Mouse (Mus musculus): ENCODE data around the gene Zfp36l2. TPM values are rescaled to one million over a fixed set of nuclear protein-coding genes. Genes with fewer than 3 reads are reported as not detected.

Gene Zfp36l2
- polyA plus RNA-seq, 1 experiment from 2014 or later = 7.7 TPM

DNA sequence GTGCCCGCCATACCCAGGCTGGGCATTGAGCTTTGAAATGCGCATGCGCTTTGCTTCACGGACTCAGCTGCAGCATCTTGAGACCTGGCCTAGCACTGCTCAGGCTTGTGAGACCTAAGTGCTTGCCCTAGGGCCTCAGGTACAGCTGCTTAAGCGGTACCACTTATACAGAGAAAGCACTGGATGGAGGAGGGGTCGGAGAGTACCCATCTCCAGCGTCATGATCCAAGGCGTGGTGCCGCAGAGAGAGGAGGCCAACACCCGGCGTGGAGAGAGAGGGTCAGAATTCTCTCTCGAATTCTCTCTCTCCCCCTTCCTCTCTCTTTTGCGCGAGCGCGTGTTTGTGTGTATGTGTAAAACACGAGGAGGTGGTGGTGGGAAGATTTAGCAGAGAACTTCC is 12.6 kb downstream of the Zfp36l2 start:
- no peak overlapping the region for H3K4me2 ChIP-seq (ENCODE audit: low read depth, low read length)
- no peak overlapping the region for H3K4me3 ChIP-seq (ENCODE audit: low read length)
- WGBS = 97% methylated on average over 17 of the region's 17 CpGs
- no peaks in the 10 kb centered on the region for H3K27me3 ChIP-seq (ENCODE audit: control insufficient read depth, insufficient read depth, low read length)
- H3K9ac ChIP-seq (ENCODE audit: low read length) = no peak overlapping the region
- peaks cover 8% of the 10 kb centered on the region for H3K9me3 ChIP-seq (replicated peaks; ENCODE audit: control insufficient read depth, low read length)
- peaks cover 3% of the 10 kb centered on the region for H3K4me1 ChIP-seq (ENCODE audit: control insufficient read depth, insufficient read depth, low read length)
- no peak overlapping the region for H3K27ac ChIP-seq (ENCODE audit: low read length)
- ATAC-seq (replicated peaks; ENCODE audit: extremely low read depth, insufficient read depth, low FRiP score) = no peak
- no peaks in the 10 kb centered on the region for H3K36me3 ChIP-seq (ENCODE audit: control insufficient read depth, insufficient read depth)

DNA sequence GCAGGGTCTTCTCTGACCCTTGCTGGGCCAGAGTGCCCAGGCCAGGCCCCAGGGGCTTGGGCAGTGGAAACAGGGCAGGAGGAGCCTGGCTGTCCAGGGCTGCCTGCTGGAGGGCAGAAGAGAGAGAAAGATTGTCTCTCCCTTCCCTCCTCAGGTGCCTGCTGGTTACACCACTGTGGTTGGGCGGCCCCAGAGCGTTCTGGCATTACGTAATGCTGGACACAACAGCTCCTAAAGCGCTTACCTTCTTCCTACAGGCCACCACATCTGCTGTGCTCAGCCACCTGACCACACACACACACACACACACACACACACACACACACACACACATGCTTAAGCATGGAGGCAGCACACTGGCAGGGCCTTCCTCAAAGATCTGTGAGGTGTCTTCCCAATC is 20.4 kb downstream of the Zfp36l2 start:
- Histone ChIP-seq H3K9me3 (replicated peaks; ENCODE audit: control insufficient read depth, low read length) (no peaks in the 10 kb centered on the region), H3K4me3 (ENCODE audit: low read length) (no peak overlapping the region), H3K27me3 (ENCODE audit: control insufficient read depth, insufficient read depth, low read length) (no peaks in the 10 kb centered on the region), H3K27ac (ENCODE audit: low read length) (no peak overlapping the region), H3K9ac (ENCODE audit: low read length) (no peak overlapping the region), H3K4me2 (ENCODE audit: low read depth, low read length) (no peak overlapping the region), H3K4me1 (ENCODE audit: control insufficient read depth, insufficient read depth, low read length) (no peaks in the 10 kb centered on the region), H3K36me3 (ENCODE audit: control insufficient read depth, insufficient read depth) (no peaks in the 10 kb centered on the region)
- ATAC-seq (replicated peaks; ENCODE audit: extremely low read depth, insufficient read depth, low FRiP score) = no peak
- 83% methylated on average over 4 of the region's 4 CpGs for WGBS

GRCm38 (mm10) chr17:84166135-84166860 is 21.4 kb downstream of the Zfp36l2 start:
- ATAC-seq (replicated peaks; ENCODE audit: extremely low read depth, insufficient read depth, low FRiP score) = no peak
- 84% methylated on average over 9 of the region's 9 CpGs for WGBS
- H3K4me2 ChIP-seq (ENCODE audit: low read depth, low read length) = no peak overlapping the region
- no peaks in the 10 kb centered on the region for H3K9me3 ChIP-seq (replicated peaks; ENCODE audit: control insufficient read depth, low read length)
- no peak overlapping the region for H3K27ac ChIP-seq (ENCODE audit: low read length)
- peaks cover 8% of the 10 kb centered on the region for H3K4me1 ChIP-seq (ENCODE audit: control insufficient read depth, insufficient read depth, low read length)
- H3K36me3 ChIP-seq (ENCODE audit: control insufficient read depth, insufficient read depth) = no peaks in the 10 kb centered on the region
- H3K4me3 ChIP-seq (ENCODE audit: low read length) = no peak overlapping the region
- no peak overlapping the region for H3K9ac ChIP-seq (ENCODE audit: low read length)
- H3K27me3 ChIP-seq (ENCODE audit: control insufficient read depth, insufficient read depth, low read length) = no peaks in the 10 kb centered on the region

GRCm38 (mm10) chr17:84165735-84166134 is 22.0 kb downstream of the Zfp36l2 start:
- H3K36me3 ChIP-seq (ENCODE audit: control insufficient read depth, insufficient read depth) = no peaks in the 10 kb centered on the region
- 76% methylated on average over 3 of the region's 3 CpGs for WGBS

DNA sequence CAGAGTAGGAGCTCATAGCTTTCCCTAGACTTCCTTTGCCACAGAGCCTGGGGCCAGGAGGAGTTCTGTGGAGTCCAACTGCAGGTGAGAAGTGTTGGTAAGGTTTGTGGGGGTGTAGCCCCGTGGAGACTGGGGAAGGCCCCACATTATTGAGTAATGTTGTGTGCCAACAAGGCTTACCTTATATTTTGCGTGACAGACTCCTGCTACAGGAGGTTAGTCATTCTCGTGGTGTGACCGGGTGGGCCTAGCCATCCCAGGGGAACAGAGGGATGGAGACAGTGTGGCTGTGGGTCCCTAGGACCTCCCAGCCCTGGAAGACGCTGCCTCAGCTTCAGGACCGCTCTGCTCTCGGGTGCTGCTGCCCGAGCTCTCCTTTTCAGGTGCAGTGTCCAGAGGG is 23.6 kb downstream of the Zfp36l2 start:
- WGBS = 84% methylated on average over 8 of the region's 8 CpGs

More at GRCm38 (mm10) chr17:84165735-84166134, 22.0 kb downstream of the Zfp36l2 start:
- Histone ChIP-seq H3K9me3 (replicated peaks; ENCODE audit: control insufficient read depth, low read length) (no peaks in the 10 kb centered on the region), H3K27me3 (ENCODE audit: control insufficient read depth, insufficient read depth, low read length) (no peaks in the 10 kb centered on the region), H3K9ac (ENCODE audit: low read length) (no peak overlapping the region), H3K27ac (ENCODE audit: low read length) (no peak overlapping the region), H3K4me1 (ENCODE audit: control insufficient read depth, insufficient read depth, low read length) (peaks cover 14% of the 10 kb centered on the region), H3K4me2 (ENCODE audit: low read depth, low read length) (no peak overlapping the region), H3K4me3 (ENCODE audit: low read length) (no peak overlapping the region)
- no peak for ATAC-seq (replicated peaks; ENCODE audit: extremely low read depth, insufficient read depth, low FRiP score)

GRCm38 (mm10) chr17:84163066-84163785 is 24.5 kb downstream of the Zfp36l2 start:
- no peak for ATAC-seq (replicated peaks; ENCODE audit: extremely low read depth, insufficient read depth, low FRiP score)
- Histone ChIP-seq H3K36me3 (ENCODE audit: control insufficient read depth, insufficient read depth) (no peaks in the 10 kb centered on the region), H3K27me3 (ENCODE audit: control insufficient read depth, insufficient read depth, low read length) (no peaks in the 10 kb centered on the region), H3K9me3 (replicated peaks; ENCODE audit: control insufficient read depth, low read length) (no peaks in the 10 kb centered on the region), H3K4me1 (ENCODE audit: control insufficient read depth, insufficient read depth, low read length) (peaks cover 15% of the 10 kb centered on the region), H3K9ac (ENCODE audit: low read length) (no peak overlapping the region), H3K4me3 (ENCODE audit: low read length) (no peak overlapping the region), H3K27ac (ENCODE audit: low read length) (peak overlapping the region; percentile 50), H3K4me2 (ENCODE audit: low read depth, low read length) (no peak overlapping the region)
- 74% methylated on average over 12 of the region's 12 CpGs for WGBS

More for the DNA sequence above, 23.6 kb downstream of the Zfp36l2 start:
- no peak overlapping the region for H3K9ac ChIP-seq (ENCODE audit: low read length)
- H3K9me3 ChIP-seq (replicated peaks; ENCODE audit: control insufficient read depth, low read length) = no peaks in the 10 kb centered on the region
- no peak overlapping the region for H3K27ac ChIP-seq (ENCODE audit: low read length)
- H3K4me3 ChIP-seq (ENCODE audit: low read length) = no peak overlapping the region
- peaks cover 14% of the 10 kb centered on the region for H3K4me1 ChIP-seq (ENCODE audit: control insufficient read depth, insufficient read depth, low read length)
- no peak for ATAC-seq (replicated peaks; ENCODE audit: extremely low read depth, insufficient read depth, low FRiP score)
- no peaks in the 10 kb centered on the region for H3K36me3 ChIP-seq (ENCODE audit: control insufficient read depth, insufficient read depth)
- H3K4me2 ChIP-seq (ENCODE audit: low read depth, low read length) = no peak overlapping the region
- no peaks in the 10 kb centered on the region for H3K27me3 ChIP-seq (ENCODE audit: control insufficient read depth, insufficient read depth, low read length)

DNA sequence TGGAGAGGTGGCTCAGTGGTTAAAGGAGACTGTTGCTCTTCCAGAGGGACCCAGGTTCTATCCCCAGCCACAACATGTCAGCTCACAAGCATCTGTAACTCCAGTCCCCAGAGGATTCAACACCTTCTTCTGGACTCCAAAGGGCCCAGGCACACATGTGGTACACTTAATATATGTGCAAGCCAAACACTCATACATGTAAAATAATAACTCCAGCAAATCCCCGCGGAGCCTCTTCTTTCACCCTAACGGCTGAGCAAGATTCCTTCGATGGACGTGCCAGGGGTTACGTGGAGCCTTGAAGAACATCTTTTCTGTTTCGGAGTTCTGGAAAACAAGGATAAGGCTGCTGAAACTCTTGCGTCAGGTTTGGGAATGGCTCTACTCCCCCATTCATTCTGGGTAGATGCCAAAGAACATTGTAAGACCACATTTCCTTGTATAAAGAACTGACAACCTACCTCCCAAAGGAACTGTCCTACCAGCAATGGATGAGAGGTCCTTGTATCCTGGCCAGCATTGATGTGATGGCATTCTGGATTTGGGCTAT is 25.5 kb downstream of the Zfp36l2 start:
- Histone ChIP-seq H3K27ac (ENCODE audit: low read length) (peak overlapping the region; percentile 78), H3K4me1 (ENCODE audit: control insufficient read depth, insufficient read depth, low read length) (peaks cover 23% of the 10 kb centered on the region), H3K4me2 (ENCODE audit: low read depth, low read length) (no peak overlapping the region), H3K9ac (ENCODE audit: low read length) (no peak overlapping the region), H3K9me3 (replicated peaks; ENCODE audit: control insufficient read depth, low read length) (no peaks in the 10 kb centered on the region), H3K27me3 (ENCODE audit: control insufficient read depth, insufficient read depth, low read length) (no peaks in the 10 kb centered on the region), H3K36me3 (ENCODE audit: control insufficient read depth, insufficient read depth) (no peaks in the 10 kb centered on the region), H3K4me3 (ENCODE audit: low read length) (no peak overlapping the region)
- 69% methylated on average over 8 of the region's 8 CpGs for WGBS
- no peak for ATAC-seq (replicated peaks; ENCODE audit: extremely low read depth, insufficient read depth, low FRiP score)

DNA sequence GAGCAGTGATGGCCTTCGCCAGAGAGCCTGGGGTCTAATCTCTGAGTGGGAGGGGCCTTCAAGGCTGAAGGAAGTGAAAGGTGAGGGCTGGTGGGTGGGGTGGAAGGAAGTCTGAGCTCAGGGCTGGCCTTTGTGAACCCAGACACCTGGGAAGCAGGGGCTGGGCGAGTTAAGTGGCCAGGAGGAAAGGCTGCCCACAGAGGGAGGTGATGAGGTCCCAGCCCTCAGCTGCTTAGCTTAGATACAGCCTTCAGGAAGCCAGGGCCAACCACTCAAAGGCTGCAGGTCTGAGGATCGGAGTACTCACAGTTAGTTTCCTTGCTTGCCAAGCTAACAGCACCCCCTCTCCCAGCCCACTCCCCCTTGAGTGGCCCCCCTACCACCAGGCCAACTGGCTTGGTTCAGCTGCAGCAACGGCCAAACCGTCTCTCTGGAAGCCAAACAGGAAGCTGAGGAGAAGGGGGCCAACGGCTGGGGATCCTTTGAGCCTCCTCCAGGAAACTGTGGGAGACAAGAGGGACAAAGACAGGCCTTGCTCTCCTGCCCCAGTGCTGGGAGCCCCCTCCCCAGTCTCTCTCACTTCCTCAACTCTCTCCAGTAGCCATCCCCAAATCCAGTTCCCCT is 26.4 kb downstream of the Zfp36l2 start:
- 38% methylated on average over 6 of the region's 6 CpGs for WGBS
- H3K9ac ChIP-seq (ENCODE audit: low read length) = peak overlapping the region; percentile 38; the same call in 1 of the 2 replicates
- peaks cover 23% of the 10 kb centered on the region for H3K4me1 ChIP-seq (ENCODE audit: control insufficient read depth, insufficient read depth, low read length)
- peak overlapping the region; percentile 13 for H3K4me2 ChIP-seq (ENCODE audit: low read depth, low read length)
- H3K27me3 ChIP-seq (ENCODE audit: control insufficient read depth, insufficient read depth, low read length) = no peaks in the 10 kb centered on the region
- peak; percentile 42 for ATAC-seq (replicated peaks; ENCODE audit: extremely low read depth, insufficient read depth, low FRiP score)
- no peaks in the 10 kb centered on the region for H3K9me3 ChIP-seq (replicated peaks; ENCODE audit: control insufficient read depth, low read length)
- peak overlapping the region; percentile 78 for H3K27ac ChIP-seq (ENCODE audit: low read length)
- no peak overlapping the region for H3K4me3 ChIP-seq (ENCODE audit: low read length)
- no peaks in the 10 kb centered on the region for H3K36me3 ChIP-seq (ENCODE audit: control insufficient read depth, insufficient read depth)

GRCm38 (mm10) chr17:84158891-84159290 is 28.9 kb downstream of the Zfp36l2 start:
- 75% methylated on average over 15 of the region's 15 CpGs for WGBS
- Histone ChIP-seq H3K4me2 (ENCODE audit: low read depth, low read length) (no peak overlapping the region), H3K36me3 (ENCODE audit: control insufficient read depth, insufficient read depth) (no peaks in the 10 kb centered on the region), H3K9me3 (replicated peaks; ENCODE audit: control insufficient read depth, low read length) (no peaks in the 10 kb centered on the region), H3K4me1 (ENCODE audit: control insufficient read depth, insufficient read depth, low read length) (peaks cover 25% of the 10 kb centered on the region), H3K27me3 (ENCODE audit: control insufficient read depth, insufficient read depth, low read length) (no peaks in the 10 kb centered on the region), H3K27ac (ENCODE audit: low read length) (no peak overlapping the region), H3K9ac (ENCODE audit: low read length) (no peak overlapping the region), H3K4me3 (ENCODE audit: low read length) (no peak overlapping the region)
- no peak for ATAC-seq (replicated peaks; ENCODE audit: extremely low read depth, insufficient read depth, low FRiP score)

Measured in heart, embryonic 16.5 days (tissue).